Mouse (Mus musculus): ENCODE results near the gene Cela1. TPM values are rescaled to one million over a fixed set of nuclear protein-coding genes. Genes with fewer than 3 reads are reported as not detected.

The Cela1 gene
- polyA plus RNA-seq (2016; fragmentation: Nextera tagmentation; extraction: Ambion mirVana) = 1.5 and 2.4 TPM in 2 replicates

GRCm38 (mm10) chr15:100687430-100687971, at the start of gene Cela1:
Gene Cela1, minus strand, starts transcription at chr15:100687921.
- H3K9me3 ChIP-seq = peaks cover 8% of the 10 kb centered on the region; the same call in 1 of the 2 replicates
- no peak for DNase-seq (ENCODE audit: low spot score)
- H3K4me1 ChIP-seq = peaks cover 27% of the 10 kb centered on the region
- no peak within 1 kb of the TSS for H3K27ac ChIP-seq
- peaks cover 2% of the 10 kb centered on the region; the same call in 1 of the 2 replicates for H3K36me3 ChIP-seq
- no peak within 1 kb of the TSS for H3K4me3 ChIP-seq
- WGBS = 67% methylated on average over 8 of the region's 8 CpGs
- H3K27me3 ChIP-seq (ENCODE audit: insufficient read depth, poor library complexity, severe bottlenecking) = 0 out of 2 replicates have a peak, but pooled peaks cover 14% of the 10 kb centered on the region

- Histone ChIP-seq H3K4me1 (peaks cover 14% of the 10 kb centered on the region; the same call in 1 of the 2 replicates), H3K36me3 (no peaks in the 10 kb centered on the region), H3K27ac (no peak overlapping the region), H3K9me3 (no peaks in the 10 kb centered on the region), H3K4me3 (no peak overlapping the region), H3K27me3 (ENCODE audit: insufficient read depth, poor library complexity, severe bottlenecking) (peaks cover 19% of the 10 kb centered on the region)
- 68% methylated on average over 9 of the region's 9 CpGs for WGBS
- DNase-seq (ENCODE audit: low spot score) = no peak
Observed at GRCm38 (mm10) chr15:100735953-100736300, 48.2 kb upstream of the Cela1 start.

- no peaks in the 10 kb centered on the region for H3K36me3 ChIP-seq
- no peak overlapping the region for H3K27ac ChIP-seq
- H3K4me1 ChIP-seq = peaks cover 14% of the 10 kb centered on the region; the same call in 1 of the 2 replicates
- H3K27me3 ChIP-seq (ENCODE audit: insufficient read depth, poor library complexity, severe bottlenecking) = peaks cover 26% of the 10 kb centered on the region
- H3K4me3 ChIP-seq = no peak overlapping the region
- 89% methylated on average over 14 of the region's 15 CpGs for whole genome bisulfite sequencing
- H3K9me3 ChIP-seq = no peaks in the 10 kb centered on the region
- no peak for DNase-seq (ENCODE audit: low spot score)
Observed at GRCm38 (mm10) chr15:100735095-100735952, 47.6 kb upstream of the Cela1 start.

- no peaks in the 10 kb centered on the region for H3K9me3 ChIP-seq
- H3K4me1 ChIP-seq = peaks cover 28% of the 10 kb centered on the region
- no peak for DNase-seq (ENCODE audit: low spot score)
- H3K4me3 ChIP-seq = no peak overlapping the region
- peaks cover 53% of the 10 kb centered on the region for H3K27me3 ChIP-seq (ENCODE audit: insufficient read depth, poor library complexity, severe bottlenecking)
- no peaks in the 10 kb centered on the region for H3K36me3 ChIP-seq
- 0 out of 2 replicates have a peak overlapping the region, but pooled peaks have one; percentile 42 for H3K27ac ChIP-seq
- WGBS = 15% methylated on average over 5 of the region's 5 CpGs
Observed at GRCm38 (mm10) chr15:100732580-100732979, 44.9 kb upstream of the Cela1 start.

- DNase-seq (ENCODE audit: low spot score) = no peak
- no peak overlapping the region for H3K4me3 ChIP-seq
- H3K4me1 ChIP-seq = peaks cover 28% of the 10 kb centered on the region
- WGBS = 33% methylated on average over 9 of the region's 9 CpGs
- peaks cover 65% of the 10 kb centered on the region for H3K27me3 ChIP-seq (ENCODE audit: insufficient read depth, poor library complexity, severe bottlenecking)
- H3K27ac ChIP-seq = no peak overlapping the region
- no peaks in the 10 kb centered on the region for H3K36me3 ChIP-seq
- H3K9me3 ChIP-seq = no peaks in the 10 kb centered on the region
Observed at GRCm38 (mm10) chr15:100731081-100731480, 43.4 kb upstream of the Cela1 start.

GRCm38 (mm10) chr15:100729281-100729985, 41.7 kb upstream of the Cela1 start, which contains the start of gene Galnt6:
Gene Galnt6, minus strand, starts transcription at chr15:100729376.
- 6% methylated on average over 47 of the region's 57 CpGs for WGBS
- H3K9me3 ChIP-seq = no peaks in the 10 kb centered on the region
- H3K4me1 ChIP-seq = peaks cover 20% of the 10 kb centered on the region
- peaks cover 69% of the 10 kb centered on the region for H3K27me3 ChIP-seq (ENCODE audit: insufficient read depth, poor library complexity, severe bottlenecking)
- 0 out of 2 replicates have a peak within 1 kb of the TSS, but pooled peaks have one; percentile 47 for H3K27ac ChIP-seq
- DNase-seq (ENCODE audit: low spot score) = no peak
- peak within 1 kb of the TSS; percentile 62 for H3K4me3 ChIP-seq
- H3K36me3 ChIP-seq = no peaks in the 10 kb centered on the region

GRCm38 (mm10) chr15:100728586-100728985, 40.9 kb upstream of the Cela1 start:
- no peaks in the 10 kb centered on the region for H3K9me3 ChIP-seq
- H3K27me3 ChIP-seq (ENCODE audit: insufficient read depth, poor library complexity, severe bottlenecking) = peaks cover 69% of the 10 kb centered on the region
- no peak for DNase-seq (ENCODE audit: low spot score)
- no peak overlapping the region for H3K27ac ChIP-seq
- H3K4me3 ChIP-seq = peak overlapping the region; percentile 62
- peaks cover 20% of the 10 kb centered on the region for H3K4me1 ChIP-seq
- no peaks in the 10 kb centered on the region for H3K36me3 ChIP-seq
- WGBS = 28% methylated on average over 9 of the region's 9 CpGs

GRCm38 (mm10) chr15:100727834-100728233, 40.1 kb upstream of the Cela1 start:
- Histone ChIP-seq H3K4me3 (no peak overlapping the region), H3K9me3 (no peaks in the 10 kb centered on the region), H3K4me1 (peaks cover 21% of the 10 kb centered on the region), H3K36me3 (no peaks in the 10 kb centered on the region), H3K27ac (no peak overlapping the region), H3K27me3 (ENCODE audit: insufficient read depth, poor library complexity, severe bottlenecking) (peaks cover 75% of the 10 kb centered on the region)
- no peak for DNase-seq (ENCODE audit: low spot score)
- WGBS = 79% methylated on average over 11 of the region's 11 CpGs

- H3K27ac ChIP-seq = no peak overlapping the region
- no peak for DNase-seq (ENCODE audit: low spot score)
- peaks cover 17% of the 10 kb centered on the region for H3K4me1 ChIP-seq
- peaks cover 70% of the 10 kb centered on the region for H3K27me3 ChIP-seq (ENCODE audit: insufficient read depth, poor library complexity, severe bottlenecking)
- no peaks in the 10 kb centered on the region for H3K36me3 ChIP-seq
- H3K4me3 ChIP-seq = no peak overlapping the region
- H3K9me3 ChIP-seq = no peaks in the 10 kb centered on the region
- 81% methylated on average over 11 of the region's 11 CpGs for WGBS
Observed at GRCm38 (mm10) chr15:100726721-100727120, 39.0 kb upstream of the Cela1 start.

GRCm38 (mm10) chr15:100723505-100723904, 35.8 kb upstream of the Cela1 start:
- no peak for DNase-seq (ENCODE audit: low spot score)
- H3K27ac ChIP-seq = no peak overlapping the region
- 69% methylated on average over 14 of the region's 14 CpGs for WGBS

GRCm38 (mm10) chr15:100722564-100722963, 34.8 kb upstream of the Cela1 start:
- Histone ChIP-seq H3K9me3 (no peaks in the 10 kb centered on the region), H3K4me1 (0 out of 2 replicates have a peak, but pooled peaks cover 2% of the 10 kb centered on the region), H3K4me3 (no peak overlapping the region), H3K27ac (no peak overlapping the region), H3K27me3 (ENCODE audit: insufficient read depth, poor library complexity, severe bottlenecking) (peaks cover 44% of the 10 kb centered on the region), H3K36me3 (no peaks in the 10 kb centered on the region)
- 63% methylated on average over 6 of the region's 6 CpGs for WGBS
- no peak for DNase-seq (ENCODE audit: low spot score)

More at GRCm38 (mm10) chr15:100723505-100723904, 35.8 kb upstream of the Cela1 start:
- Histone ChIP-seq H3K9me3 (no peaks in the 10 kb centered on the region), H3K27me3 (ENCODE audit: insufficient read depth, poor library complexity, severe bottlenecking) (peaks cover 53% of the 10 kb centered on the region), H3K36me3 (no peaks in the 10 kb centered on the region), H3K4me3 (no peak overlapping the region), H3K4me1 (peaks cover 4% of the 10 kb centered on the region; the same call in 1 of the 2 replicates)

GRCm38 (mm10) chr15:100722026-100722425, 34.3 kb upstream of the Cela1 start:
- no peak overlapping the region for H3K27ac ChIP-seq
- no peak for DNase-seq (ENCODE audit: low spot score)
- H3K4me3 ChIP-seq = no peak overlapping the region
- 33% methylated on average over 4 of the region's 4 CpGs for WGBS
- H3K4me1 ChIP-seq = 0 out of 2 replicates have a peak, but pooled peaks cover 2% of the 10 kb centered on the region
- H3K27me3 ChIP-seq (ENCODE audit: insufficient read depth, poor library complexity, severe bottlenecking) = peaks cover 39% of the 10 kb centered on the region
- no peaks in the 10 kb centered on the region for H3K9me3 ChIP-seq
- no peaks in the 10 kb centered on the region for H3K36me3 ChIP-seq

Data from heart, embryonic 10.5 days (tissue).